Mouse (Mus musculus): ENCODE results near the gene Cryba4. TPM values are rescaled to one million over a fixed set of nuclear protein-coding genes. Genes with fewer than 3 reads are reported as not detected.

The Cryba4 gene
- polyA plus RNA-seq, 1 experiment = 1.4 TPM

DNA sequence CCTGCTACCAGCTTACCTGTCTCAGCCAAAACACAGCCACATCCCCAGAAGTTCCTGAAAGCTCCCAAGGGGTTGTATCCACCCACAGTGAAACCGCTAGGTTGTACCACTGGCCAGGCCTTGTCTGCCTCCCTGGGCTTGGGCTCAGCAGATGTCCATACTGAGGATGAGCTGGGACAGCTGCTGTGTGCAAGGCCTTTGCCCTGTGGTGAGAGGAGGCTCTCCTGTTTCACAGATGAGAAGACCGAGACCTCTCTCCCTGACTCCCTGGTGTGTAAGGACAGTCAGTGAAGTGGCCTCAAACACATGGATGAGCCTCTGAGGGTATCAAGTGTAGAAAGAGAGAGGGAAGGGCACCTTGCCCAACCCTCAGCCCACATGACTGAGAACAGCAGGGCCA, 35.3 kb upstream of the Cryba4 start:
- no peak for DNase-seq
- no peak overlapping the region for H3K4me3 ChIP-seq (replicated peaks; ENCODE audit: extremely low read depth, low read depth, low read length)
- peaks cover 63% of the 10 kb centered on the region for H3K4me1 ChIP-seq (ENCODE audit: control insufficient read depth, insufficient read depth, low read length)
- 70% methylated on average over 2 of the region's 2 CpGs for WGBS
- TF ChIP-seq CTCF (IDR thresholded peaks at IDR 0.05; ENCODE audit: insufficient read depth, low read length) (no peak), POLR2A (IDR thresholded peaks at IDR 0.05; ENCODE audit: borderline replicate concordance, extremely low read depth, low read depth, low read length) (no peak)

DNA sequence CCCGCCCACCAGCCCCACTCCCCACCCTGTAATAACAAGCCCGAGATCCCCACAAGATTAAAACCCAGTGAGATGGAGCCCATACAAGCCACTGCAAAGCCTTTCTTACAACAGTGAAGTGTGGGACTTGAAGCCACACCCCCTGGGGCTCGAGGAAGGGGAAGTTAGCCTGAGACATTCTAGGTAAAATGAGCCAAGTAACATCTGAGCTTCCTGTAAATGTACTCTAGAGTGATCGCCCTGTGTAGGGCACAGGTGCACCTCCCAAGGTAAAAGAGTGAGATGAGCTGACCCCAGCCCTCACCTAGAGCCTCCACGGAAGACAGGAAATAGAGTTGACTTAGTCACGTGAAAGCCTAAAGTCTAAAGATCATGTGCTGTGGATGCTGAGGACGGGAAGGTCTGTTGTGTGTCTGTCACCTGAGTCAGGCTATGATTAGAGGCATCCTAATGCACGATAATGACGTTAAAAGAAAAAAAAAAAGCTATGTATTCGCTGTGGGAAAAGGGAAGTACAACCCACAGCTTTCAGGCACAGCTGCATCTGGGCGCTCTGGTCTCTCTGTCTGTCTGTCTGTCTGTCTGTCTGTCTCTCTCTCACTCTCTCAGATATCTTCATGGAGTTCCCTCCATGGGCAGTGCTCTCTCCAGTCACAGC, 34.8 kb upstream of the Cryba4 start:
- Histone ChIP-seq H3K4me3 (replicated peaks; ENCODE audit: extremely low read depth, low read depth, low read length) (no peak overlapping the region), H3K4me1 (ENCODE audit: control insufficient read depth, insufficient read depth, low read length) (peaks cover 62% of the 10 kb centered on the region)
- WGBS = 48% methylated on average over 11 of the region's 11 CpGs
- TF ChIP-seq CTCF (IDR thresholded peaks at IDR 0.05; ENCODE audit: insufficient read depth, low read length) (no peak), POLR2A (IDR thresholded peaks at IDR 0.05; ENCODE audit: borderline replicate concordance, extremely low read depth, low read depth, low read length) (no peak)
- no peak for DNase-seq

GRCm38 (mm10) chr5:112286608-112286983, 34.3 kb upstream of the Cryba4 start:
- H3K4me1 ChIP-seq (ENCODE audit: control insufficient read depth, insufficient read depth, low read length) = peaks cover 62% of the 10 kb centered on the region
- no peak for TF ChIP-seq POLR2A (IDR thresholded peaks at IDR 0.05; ENCODE audit: borderline replicate concordance, extremely low read depth, low read depth, low read length)
- no peak for TF ChIP-seq CTCF (IDR thresholded peaks at IDR 0.05; ENCODE audit: insufficient read depth, low read length)
- no peak overlapping the region for H3K4me3 ChIP-seq (replicated peaks; ENCODE audit: extremely low read depth, low read depth, low read length)
- DNase-seq = no peak
- WGBS = 49% methylated on average over 2 of the region's 2 CpGs

DNA sequence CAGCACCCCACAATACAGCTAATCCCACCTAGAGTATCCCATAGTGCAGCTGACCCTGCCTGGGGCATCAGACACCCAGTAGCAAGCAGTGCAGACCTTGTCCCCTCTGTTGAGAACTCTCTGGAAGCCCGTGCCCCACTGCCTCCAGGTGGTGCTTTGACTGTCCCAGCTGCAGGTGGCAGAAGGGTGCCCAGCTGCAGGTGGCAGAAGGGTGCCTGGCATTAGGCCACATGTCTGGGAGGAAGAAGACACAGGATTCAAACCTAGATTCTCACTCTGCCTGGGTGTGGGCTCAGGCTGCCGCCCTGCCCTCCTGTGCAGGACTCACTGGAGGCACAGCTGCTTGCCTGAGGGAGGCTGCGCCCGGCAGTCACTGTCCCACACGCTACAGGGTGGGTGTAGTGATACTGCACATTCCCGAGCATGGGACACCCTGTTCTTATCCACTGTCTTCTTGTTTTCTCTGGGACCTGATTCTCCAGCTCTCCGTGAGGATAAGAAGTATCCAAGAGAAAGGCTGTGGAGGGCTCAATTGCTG, 33.3 kb upstream of the Cryba4 start:
- Histone ChIP-seq H3K4me3 (replicated peaks; ENCODE audit: extremely low read depth, low read depth, low read length) (no peak overlapping the region), H3K4me1 (ENCODE audit: control insufficient read depth, insufficient read depth, low read length) (peaks cover 59% of the 10 kb centered on the region)
- TF ChIP-seq CTCF (IDR thresholded peaks at IDR 0.05; ENCODE audit: insufficient read depth, low read length) (no peak), POLR2A (IDR thresholded peaks at IDR 0.05; ENCODE audit: borderline replicate concordance, extremely low read depth, low read depth, low read length) (no peak)
- WGBS = 62% methylated on average over 7 of the region's 7 CpGs
- DNase-seq = no peak

DNA sequence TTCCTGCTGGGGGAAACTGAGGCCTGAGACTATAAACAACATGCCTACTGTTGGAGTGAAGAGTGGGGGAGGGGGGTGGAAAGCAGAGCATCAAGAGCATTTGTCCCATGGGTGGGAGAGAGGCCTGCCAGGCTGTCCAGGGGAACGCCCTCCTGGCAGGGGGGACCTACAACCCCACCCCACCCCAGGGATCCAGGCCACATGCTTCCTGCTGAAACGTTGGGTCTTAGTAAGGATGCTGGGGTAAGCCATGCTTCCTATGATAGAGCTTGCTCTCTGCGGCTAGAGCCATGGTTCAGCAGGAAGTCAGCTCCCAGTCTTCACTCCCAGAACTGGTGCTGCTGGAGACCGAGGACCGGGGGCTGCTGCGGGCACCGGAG, 31.9 kb upstream of the Cryba4 start:
- H3K4me3 ChIP-seq (replicated peaks; ENCODE audit: extremely low read depth, low read depth, low read length) = no peak overlapping the region
- 36% methylated on average over 7 of the region's 7 CpGs for WGBS

GRCm38 (mm10) chr5:112283543-112284202, 31.4 kb upstream of the Cryba4 start:
- no peak overlapping the region for H3K4me3 ChIP-seq (replicated peaks; ENCODE audit: extremely low read depth, low read depth, low read length)
- WGBS = 45% methylated on average over 10 of the region's 10 CpGs
- peaks cover 64% of the 10 kb centered on the region for H3K4me1 ChIP-seq (ENCODE audit: control insufficient read depth, insufficient read depth, low read length)
- TF ChIP-seq POLR2A (IDR thresholded peaks at IDR 0.05; ENCODE audit: borderline replicate concordance, extremely low read depth, low read depth, low read length) = no peak
- TF ChIP-seq CTCF (IDR thresholded peaks at IDR 0.05; ENCODE audit: insufficient read depth, low read length) = no peak
- DNase-seq = no peak

More for the DNA sequence above, 31.9 kb upstream of the Cryba4 start:
- TF ChIP-seq CTCF (IDR thresholded peaks at IDR 0.05; ENCODE audit: insufficient read depth, low read length) (no peak), POLR2A (IDR thresholded peaks at IDR 0.05; ENCODE audit: borderline replicate concordance, extremely low read depth, low read depth, low read length) (no peak)
- DNase-seq = no peak
- H3K4me1 ChIP-seq (ENCODE audit: control insufficient read depth, insufficient read depth, low read length) = peaks cover 62% of the 10 kb centered on the region

GRCm38 (mm10) chr5:112282780-112283482, 30.6 kb upstream of the Cryba4 start:
- no peak for TF ChIP-seq CTCF (IDR thresholded peaks at IDR 0.05; ENCODE audit: insufficient read depth, low read length)
- no peak for TF ChIP-seq POLR2A (IDR thresholded peaks at IDR 0.05; ENCODE audit: borderline replicate concordance, extremely low read depth, low read depth, low read length)
- Histone ChIP-seq H3K4me1 (ENCODE audit: control insufficient read depth, insufficient read depth, low read length) (peaks cover 63% of the 10 kb centered on the region), H3K4me3 (replicated peaks; ENCODE audit: extremely low read depth, low read depth, low read length) (no peak overlapping the region)
- 33% methylated on average over 9 of the region's 9 CpGs for WGBS
- DNase-seq = no peak

GRCm38 (mm10) chr5:112282123-112282779, 29.9 kb upstream of the Cryba4 start:
- WGBS = 38% methylated on average over 6 of the region's 6 CpGs
- no peak for TF ChIP-seq CTCF (IDR thresholded peaks at IDR 0.05; ENCODE audit: insufficient read depth, low read length)
- TF ChIP-seq POLR2A (IDR thresholded peaks at IDR 0.05; ENCODE audit: borderline replicate concordance, extremely low read depth, low read depth, low read length) = no peak
- DNase-seq = no peak
- Histone ChIP-seq H3K4me1 (ENCODE audit: control insufficient read depth, insufficient read depth, low read length) (peaks cover 61% of the 10 kb centered on the region), H3K4me3 (replicated peaks; ENCODE audit: extremely low read depth, low read depth, low read length) (no peak overlapping the region)

GRCm38 (mm10) chr5:112281676-112282075, 29.4 kb upstream of the Cryba4 start:
- no peak for DNase-seq
- H3K4me3 ChIP-seq (replicated peaks; ENCODE audit: extremely low read depth, low read depth, low read length) = no peak overlapping the region
- H3K4me1 ChIP-seq (ENCODE audit: control insufficient read depth, insufficient read depth, low read length) = peaks cover 59% of the 10 kb centered on the region
- TF ChIP-seq POLR2A (IDR thresholded peaks at IDR 0.05; ENCODE audit: borderline replicate concordance, extremely low read depth, low read depth, low read length) (no peak), CTCF (IDR thresholded peaks at IDR 0.05; ENCODE audit: insufficient read depth, low read length) (no peak)
- 50% methylated on average over 4 of the region's 4 CpGs for WGBS

Data from lung, adult 2 months (tissue).